Mouse (Mus musculus) splenic B cell, adult 2 months (primary cell): Measurements from ENCODE around the gene Trim17.
A peak's percentile ranks its signal among the peaks of the same experiment; 100 is the strongest.

ENCODE experiments used
- DNase-seq: peaks from one replicate; pipeline ENCODE4 v3.0.0-alpha.2; 2011; ENCODE audit warnings: low read depth, low spot score
- H3K27me3 ChIP-seq: 2 replicates; pipeline ENCODE4 v1.6.1; 2012; ENCODE audit warnings: mild to moderate bottlenecking, low read length, moderate library complexity, mixed read lengths; ENCODE audit not compliant: control insufficient read depth, poor library complexity, insufficient read depth, severe bottlenecking
- H3K36me3 ChIP-seq: 2 replicates; pipeline ENCODE4 v1.6.1; 2012; ENCODE audit warnings: mild to moderate bottlenecking, low read length, moderate library complexity, mixed read lengths; ENCODE audit not compliant: control insufficient read depth, poor library complexity, insufficient read depth, severe bottlenecking

The Trim17 gene

DNA sequence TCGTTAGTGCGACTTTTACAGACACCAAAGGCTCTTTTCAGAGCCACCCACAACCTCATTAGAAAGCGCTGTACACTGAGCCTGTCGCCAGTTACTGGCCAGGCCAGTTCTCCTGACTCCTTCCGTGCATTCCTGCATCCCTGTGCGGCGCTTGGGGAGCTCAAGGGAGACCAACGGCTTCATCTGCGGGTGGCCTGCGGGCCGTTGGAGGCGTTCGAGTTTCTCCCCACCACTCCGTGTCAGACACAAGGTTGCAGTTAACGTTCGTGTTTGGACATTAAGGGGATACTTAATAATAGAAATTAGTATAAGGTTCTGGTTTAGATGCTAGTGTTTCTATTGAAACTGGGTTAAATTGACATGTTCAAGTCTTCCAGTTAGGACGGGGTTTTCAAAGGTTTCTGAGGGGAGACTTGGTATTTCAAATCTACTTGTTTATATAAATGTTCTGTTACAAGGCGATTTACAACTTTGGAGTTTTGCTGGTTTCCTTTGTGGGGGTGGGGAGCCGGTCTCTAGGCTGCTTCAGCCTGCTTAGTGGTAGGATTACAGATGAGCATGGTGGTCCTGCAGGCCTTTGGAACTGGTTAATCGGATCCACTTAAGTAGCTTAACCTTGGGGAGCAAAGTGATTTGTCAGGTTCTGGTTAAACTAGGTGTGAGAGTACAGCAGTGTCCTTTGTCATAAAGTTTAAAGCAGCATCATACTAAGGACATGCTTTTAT lies 820 bp downstream of the Trim17 start:
- no peak for DNase-seq
- Histone ChIP-seq H3K36me3 (no peaks in the 10 kb centered on the region; the same call in 1 of the 2 replicates), H3K27me3 (no peaks in the 10 kb centered on the region)

DNA sequence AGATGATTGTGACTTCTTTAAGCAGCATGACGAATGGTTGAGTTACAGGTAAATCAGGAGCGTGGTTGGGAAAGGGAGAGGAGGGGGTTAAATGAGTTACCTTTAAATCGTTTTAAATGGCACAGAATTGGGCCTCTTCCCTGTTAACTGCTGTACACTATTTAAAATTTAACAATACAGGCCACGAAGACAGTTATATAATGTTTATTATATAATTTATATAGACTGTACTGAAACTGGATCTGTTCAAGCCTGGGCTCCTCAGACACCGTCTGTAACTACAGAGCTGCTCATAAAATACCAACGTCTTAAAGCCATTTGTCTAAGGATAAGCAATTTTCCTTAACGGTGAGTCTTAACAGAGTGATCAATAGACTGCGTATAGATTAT lies 1.4 kb downstream of the Trim17 start:
- Histone ChIP-seq H3K27me3 (no peaks in the 10 kb centered on the region), H3K36me3 (no peaks in the 10 kb centered on the region; the same call in 1 of the 2 replicates)
- no peak for DNase-seq

DNA sequence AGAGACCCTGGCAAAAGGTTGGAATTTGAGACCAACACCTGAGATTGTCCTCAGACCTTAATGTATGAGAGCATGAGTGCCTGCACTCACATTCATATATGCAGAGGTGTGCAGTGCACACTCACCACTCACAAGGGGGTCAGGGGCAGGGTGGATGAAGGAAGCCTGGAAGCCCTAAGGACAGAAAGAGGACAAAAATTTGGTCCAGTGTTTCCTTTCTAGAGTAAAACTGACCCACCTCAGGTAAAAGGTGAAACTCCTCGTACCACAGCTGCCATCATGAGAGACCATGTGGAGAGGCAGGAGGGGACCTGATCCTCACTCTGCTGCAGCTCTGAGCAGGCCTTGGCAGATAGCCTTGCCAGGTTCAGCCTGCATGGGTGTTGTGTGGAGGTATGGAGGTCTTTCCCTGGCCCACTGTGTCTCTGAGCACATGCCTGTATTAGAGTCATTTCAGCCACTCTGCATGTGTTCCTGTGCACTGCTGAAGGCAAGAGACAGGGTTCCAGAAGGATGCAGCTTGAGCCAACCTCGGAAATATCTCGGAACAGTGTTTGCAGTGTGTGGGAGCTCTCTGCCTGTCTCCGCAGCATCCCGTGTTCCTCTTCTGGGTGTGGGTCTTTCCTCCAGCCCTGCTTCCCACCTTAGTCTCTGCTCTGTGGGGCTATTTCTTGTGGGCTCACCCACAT lies 2.9 kb downstream of the Trim17 start:
- Histone ChIP-seq H3K36me3 (no peaks in the 10 kb centered on the region; the same call in 1 of the 2 replicates), H3K27me3 (no peaks in the 10 kb centered on the region)
- DNase-seq = no peak

DNA sequence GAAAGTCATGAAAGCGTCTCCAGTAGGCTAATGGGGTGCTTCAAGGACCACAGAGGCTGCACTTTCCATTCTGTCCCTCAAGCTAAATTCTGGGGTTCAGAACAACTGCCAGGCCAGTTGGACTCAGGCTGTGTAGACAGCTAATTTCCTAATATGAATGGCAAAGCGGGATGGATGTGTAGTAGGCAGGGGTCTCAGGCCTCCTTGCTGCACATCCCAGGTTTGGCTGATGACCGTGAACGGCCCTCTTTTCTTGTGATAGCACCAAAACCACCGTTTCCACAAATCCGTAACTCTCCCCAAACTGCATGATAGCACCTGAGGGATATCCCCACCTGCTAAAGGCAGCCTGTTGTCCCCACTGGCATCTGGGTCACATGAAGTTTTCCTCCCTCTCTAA lies 4.1 kb downstream of the Trim17 start:
- no peaks in the 10 kb centered on the region; the same call in 1 of the 2 replicates for H3K36me3 ChIP-seq
- DNase-seq = no peak
- no peaks in the 10 kb centered on the region for H3K27me3 ChIP-seq

DNA sequence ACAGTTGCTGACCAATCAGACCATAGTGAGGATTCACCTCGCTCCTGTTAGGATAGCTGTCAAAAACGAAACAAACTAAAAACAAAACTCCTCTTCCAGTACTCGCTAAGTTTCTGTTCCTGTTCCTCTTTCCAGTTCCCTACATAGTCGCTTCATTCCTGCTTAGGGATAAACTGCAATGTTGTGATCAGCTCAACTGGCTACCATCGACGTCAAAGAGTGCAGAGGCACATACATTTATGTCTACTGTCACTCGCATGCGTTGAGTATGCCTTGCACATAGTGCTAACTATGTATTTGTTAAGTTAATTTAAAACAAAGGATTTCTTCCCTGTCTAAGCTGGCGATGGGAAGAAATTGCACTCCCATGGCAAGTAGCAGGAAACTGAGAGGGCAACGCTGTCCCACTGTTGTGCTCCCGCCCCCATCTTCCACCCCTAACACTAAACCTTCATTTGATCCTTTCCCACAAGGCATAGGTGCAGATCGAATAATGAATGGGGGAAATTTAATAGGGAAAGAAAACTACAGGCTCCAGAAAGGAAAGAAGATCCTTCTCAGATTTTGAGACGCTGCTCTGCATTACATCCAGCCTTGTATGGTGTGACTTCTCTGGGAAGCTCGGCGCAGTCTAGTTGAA lies 4.8 kb downstream of the Trim17 start:
- H3K27me3 ChIP-seq = no peaks in the 10 kb centered on the region
- peak; percentile 73 for DNase-seq
- no peaks in the 10 kb centered on the region; the same call in 1 of the 2 replicates for H3K36me3 ChIP-seq

DNA sequence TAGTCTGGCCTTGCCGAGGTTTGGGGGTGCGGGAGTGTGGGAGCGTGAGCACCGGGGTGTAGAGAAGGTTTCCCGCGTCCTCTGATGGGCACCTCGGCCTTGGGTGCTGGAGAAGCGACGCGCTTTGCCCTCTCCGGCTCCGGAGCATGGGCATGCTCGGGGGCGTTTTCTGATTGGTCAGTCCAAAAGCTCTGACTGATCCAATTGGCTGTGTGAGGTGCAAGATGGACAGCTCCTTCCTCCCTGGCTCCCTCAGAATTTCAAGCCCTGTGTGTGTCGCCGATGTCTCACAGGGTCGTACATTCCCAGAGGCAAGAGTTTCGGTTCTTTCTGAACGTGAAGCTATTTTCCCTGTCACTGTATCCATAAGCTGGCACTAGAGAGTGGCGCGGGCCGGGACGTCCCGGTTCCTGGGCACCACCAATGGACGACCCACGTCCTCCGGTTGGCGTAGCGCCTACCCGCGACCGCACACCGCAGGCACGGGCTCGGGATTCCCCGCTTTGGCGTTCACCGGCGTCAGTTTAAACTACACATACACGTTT lies 5.5 kb downstream of the Trim17 start:
- peak; percentile 90 for DNase-seq
- no peaks in the 10 kb centered on the region for H3K27me3 ChIP-seq
- no peaks in the 10 kb centered on the region; the same call in 1 of the 2 replicates for H3K36me3 ChIP-seq

DNA sequence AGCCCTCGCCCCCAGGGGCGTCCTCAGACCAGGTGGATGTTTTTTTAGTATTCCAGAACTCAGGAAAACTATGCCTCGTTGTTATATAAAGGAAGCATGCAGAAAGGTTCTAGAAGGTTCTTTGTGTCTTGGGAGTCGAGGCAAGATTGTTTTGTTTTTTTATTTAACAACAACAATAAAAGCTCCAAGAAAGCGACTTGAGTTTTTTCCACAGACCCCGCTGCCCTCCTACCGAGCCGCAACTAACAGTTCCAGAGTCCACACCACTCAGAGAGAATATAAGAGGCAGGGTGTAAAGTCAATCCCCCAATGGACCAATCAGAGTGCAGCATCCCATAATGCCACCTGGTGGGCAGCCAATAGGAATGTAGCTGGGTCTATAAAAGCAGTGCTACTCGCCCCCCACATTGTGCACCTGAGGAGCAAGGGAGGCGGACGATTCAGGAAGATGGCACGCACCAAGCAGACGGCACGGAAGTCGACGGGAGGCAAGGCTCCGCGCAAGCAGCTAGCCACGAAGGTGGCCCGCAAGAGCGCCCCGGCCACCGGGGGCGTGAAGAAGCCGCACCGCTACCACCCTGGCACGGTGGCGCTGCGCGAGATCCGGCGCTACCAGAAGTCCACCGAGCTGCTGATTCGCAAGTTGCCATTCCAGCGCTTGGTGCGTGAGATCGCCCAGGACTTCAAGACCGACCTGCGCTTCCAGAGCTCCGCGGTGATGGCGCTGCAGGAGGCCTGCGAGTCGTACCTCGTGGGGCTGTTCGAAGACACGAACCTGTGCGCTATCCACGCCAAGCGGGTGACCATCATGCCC lies 7.1 kb downstream of the Trim17 start:
- DNase-seq = no peak
- H3K36me3 ChIP-seq = no peaks in the 10 kb centered on the region; the same call in 1 of the 2 replicates

DNA sequence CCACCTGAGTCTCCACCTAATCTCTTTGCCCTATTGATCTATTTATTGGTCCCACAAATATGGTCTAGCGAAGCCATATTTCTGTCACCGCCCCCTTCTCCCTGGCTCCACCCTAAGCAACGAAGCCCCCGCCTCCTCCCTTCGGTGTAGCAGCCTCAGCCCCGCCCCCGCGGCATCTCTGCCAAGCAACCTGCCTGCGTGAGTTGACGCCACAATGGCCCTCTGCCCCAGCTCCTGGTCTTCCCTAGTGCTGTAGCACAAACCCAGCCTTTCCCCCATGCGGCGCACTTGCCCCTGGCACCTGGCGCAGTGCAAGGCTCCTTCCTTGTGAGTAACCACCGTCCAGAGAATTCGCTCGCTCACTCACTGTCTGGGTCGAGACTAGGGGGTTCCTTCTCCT lies 9.1 kb downstream of the Trim17 start:
- Histone ChIP-seq H3K27me3 (no peaks in the 10 kb centered on the region), H3K36me3 (no peaks in the 10 kb centered on the region)
- DNase-seq = peak; percentile 31

More for the DNA sequence above, 7.1 kb downstream of the Trim17 start:
- H3K27me3 ChIP-seq = no peaks in the 10 kb centered on the region

DNA sequence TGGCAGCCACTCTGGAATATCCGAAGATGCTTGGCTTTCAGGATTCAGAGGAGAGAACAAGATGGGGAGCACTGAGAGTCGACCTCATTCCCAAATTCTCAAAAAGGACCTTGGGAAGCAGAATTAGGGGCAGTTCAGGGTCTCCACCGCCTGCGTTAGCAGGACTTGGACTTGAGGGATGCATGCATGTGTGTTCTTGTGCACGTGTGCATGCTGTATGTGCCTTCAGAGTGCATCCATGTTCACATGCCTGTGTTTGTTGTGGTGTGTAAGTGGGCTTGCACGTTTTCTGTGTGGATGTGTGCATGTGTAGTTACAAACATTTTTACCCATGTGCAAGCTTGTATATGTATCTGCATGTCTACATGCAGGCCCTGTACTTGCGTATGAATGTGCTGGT lies 9.7 kb downstream of the Trim17 start:
- no peak for DNase-seq
- H3K27me3 ChIP-seq = no peaks in the 10 kb centered on the region
- H3K36me3 ChIP-seq = no peaks in the 10 kb centered on the region

DNA sequence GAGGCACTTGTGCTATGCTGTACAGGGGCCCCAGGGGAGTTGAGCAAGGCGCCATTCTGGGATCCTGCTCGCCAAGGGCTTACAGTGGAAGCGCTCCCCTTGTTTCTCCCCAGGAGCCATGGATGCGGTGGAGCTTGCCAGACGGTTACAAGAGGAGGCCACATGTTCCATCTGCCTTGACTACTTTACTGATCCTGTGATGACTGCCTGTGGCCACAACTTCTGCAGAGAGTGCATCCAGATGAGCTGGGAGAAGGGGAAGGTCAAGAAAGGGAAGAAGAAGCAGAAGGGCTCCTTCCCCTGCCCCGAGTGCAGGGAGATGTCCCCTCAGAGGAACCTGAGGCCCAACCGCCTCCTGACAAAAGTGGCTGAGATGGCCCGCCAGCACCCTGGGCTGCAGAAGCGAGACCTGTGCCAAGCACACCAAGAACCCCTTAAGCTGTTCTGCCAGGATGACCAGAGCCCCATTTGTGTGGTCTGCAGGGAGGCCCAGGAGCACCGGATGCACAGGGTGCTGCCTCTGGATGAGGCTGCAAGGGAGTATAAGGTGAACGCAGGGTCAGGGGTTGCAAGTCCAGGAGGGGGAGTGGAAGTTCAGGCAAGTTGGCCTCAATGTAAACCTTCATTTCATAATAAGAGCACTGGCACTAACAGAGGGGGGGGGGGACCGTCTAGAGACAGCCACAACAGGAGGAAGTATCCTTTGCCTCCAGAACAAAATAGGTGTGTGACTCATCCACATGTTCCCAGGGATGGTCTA lies 10.7 kb downstream of the Trim17 start:
- DNase-seq = no peak
- H3K27me3 ChIP-seq = no peaks in the 10 kb centered on the region

DNA sequence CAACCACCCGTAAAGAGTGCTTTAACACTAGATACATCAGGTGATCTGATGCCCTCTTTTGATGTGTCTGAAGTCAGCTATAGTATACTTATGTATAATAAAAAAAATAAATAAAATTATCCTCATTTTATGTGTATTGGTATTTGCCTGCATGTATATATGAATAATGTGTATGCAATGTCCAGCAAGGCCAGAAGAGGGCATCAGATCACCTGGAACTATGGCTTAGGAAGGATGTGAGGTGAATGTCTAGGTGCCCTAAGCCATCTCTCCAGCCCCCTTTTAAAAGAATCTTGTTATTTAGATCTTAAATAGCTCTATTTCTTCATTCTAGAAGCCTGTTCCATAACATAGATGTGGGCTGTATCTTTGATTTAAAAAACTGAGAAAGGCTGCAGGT lies 12.9 kb downstream of the Trim17 start:
- no peaks in the 10 kb centered on the region for H3K36me3 ChIP-seq
- no peaks in the 10 kb centered on the region for H3K27me3 ChIP-seq
- DNase-seq = peak; percentile 83

More for the DNA sequence above, 10.7 kb downstream of the Trim17 start:
- H3K36me3 ChIP-seq = no peaks in the 10 kb centered on the region

DNA sequence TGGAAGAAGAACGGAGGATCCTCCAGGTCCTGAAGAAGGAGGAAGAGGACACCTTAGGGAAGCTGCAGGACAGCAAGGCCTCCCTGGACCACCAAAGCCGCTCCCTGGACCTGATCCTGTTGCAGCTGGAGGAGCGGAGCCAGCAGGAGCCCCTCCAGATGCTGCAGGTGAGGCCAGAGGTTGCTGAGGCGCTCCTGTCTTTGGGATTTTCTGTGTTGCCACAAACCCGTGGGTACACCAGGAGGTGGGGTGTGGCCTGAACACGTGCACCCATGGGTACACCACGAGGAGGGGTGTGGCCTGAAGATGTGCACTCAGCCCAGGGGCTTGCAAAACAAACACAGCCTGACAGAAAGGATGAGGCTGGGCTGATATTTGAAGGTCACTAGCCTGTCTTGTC lies 14.1 kb downstream of the Trim17 start:
- DNase-seq = no peak
- no peaks in the 10 kb centered on the region for H3K27me3 ChIP-seq
- H3K36me3 ChIP-seq = no peaks in the 10 kb centered on the region

DNA sequence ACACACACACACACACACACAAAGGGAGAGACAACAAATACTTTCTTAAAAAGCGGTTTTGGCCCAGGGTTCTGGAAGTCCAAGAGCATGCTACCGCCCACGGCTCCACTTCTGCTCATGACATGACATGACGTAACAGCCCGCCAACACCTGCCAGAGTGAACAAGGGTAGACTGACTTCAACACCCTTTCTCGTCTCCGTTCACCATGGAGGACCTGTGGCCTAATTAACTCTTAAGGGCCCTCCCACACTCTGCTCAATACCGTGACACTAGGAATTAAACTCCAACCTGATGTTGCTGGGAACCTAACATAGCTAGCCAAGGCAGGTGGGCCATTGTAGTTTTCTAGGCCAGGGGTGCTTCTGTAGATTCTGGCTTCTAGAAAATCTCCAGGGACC lies 14.5 kb downstream of the Trim17 start:
- no peaks in the 10 kb centered on the region for H3K36me3 ChIP-seq

DNA sequence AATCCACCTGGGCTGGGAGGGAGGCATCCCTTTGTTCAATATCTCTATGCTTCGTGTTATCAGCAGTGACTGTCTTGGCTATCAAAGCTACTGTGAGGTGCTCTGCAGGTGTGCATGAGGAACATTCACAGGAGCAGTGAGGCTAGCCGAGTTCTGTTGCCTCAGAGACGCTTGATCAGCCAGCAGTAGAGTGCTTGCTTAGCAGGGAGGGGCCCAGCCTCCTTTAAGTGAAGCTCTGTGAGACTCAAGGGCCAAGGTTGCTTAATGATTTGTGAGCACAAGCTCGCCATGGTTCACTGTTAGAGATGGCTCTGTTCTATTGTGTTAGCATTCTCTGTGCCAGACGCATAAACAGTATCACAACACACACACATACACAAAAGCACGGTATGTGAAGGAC lies 15.2 kb downstream of the Trim17 start:
- no peaks in the 10 kb centered on the region for H3K27me3 ChIP-seq
- peak; percentile 34 for DNase-seq
- no peaks in the 10 kb centered on the region for H3K36me3 ChIP-seq

More for the DNA sequence above, 14.5 kb downstream of the Trim17 start:
- no peak for DNase-seq
- H3K27me3 ChIP-seq = no peaks in the 10 kb centered on the region
